Mouse (Mus musculus) kidney, embryonic 14.5 days (tissue): Measurements from ENCODE around the gene Pttg1. TPM values are rescaled to one million over a fixed set of nuclear protein-coding genes. Genes with fewer than 3 reads are reported as not detected.

ENCODE experiments used
- ATAC-seq: fragments of 200-750 bp; cut with Nextera tagmentation; 2 replicates; pipeline ENCODE4 v1.8.0; 2017; ENCODE audit warnings: moderate number of reproducible peaks, mild to moderate bottlenecking, moderate TSS enrichment, moderate library complexity; ENCODE audit not compliant: low FRiP score, low TSS enrichment
- H3K27ac ChIP-seq: fragments of 300-500 bp; sonication (generic); 2 replicates; pipeline ENCODE4 v1.5.1; 2014; ENCODE audit warnings: low read depth, mild to moderate bottlenecking, low read length, moderate library complexity, mixed read lengths
- H3K27me3 ChIP-seq: fragments of 300-500 bp; sonication (generic); 2 replicates; pipeline ENCODE4 v1.6.1; 2014; ENCODE audit warnings: mild to moderate bottlenecking, low read length; ENCODE audit not compliant: control insufficient read depth, insufficient read depth
- H3K36me3 ChIP-seq: fragments of 300-500 bp; sonication (generic); 2 replicates; pipeline ENCODE4 v1.6.1; 2014; ENCODE audit warnings: low read length, mixed read lengths; ENCODE audit not compliant: control insufficient read depth, insufficient read depth
- H3K4me1 ChIP-seq: fragments of 300-500 bp; sonication (generic); 2 replicates; pipeline ENCODE4 v1.6.1; 2014; ENCODE audit warnings: low read length, mixed read lengths; ENCODE audit not compliant: control insufficient read depth, insufficient read depth
- H3K4me2 ChIP-seq: fragments of 300-500 bp; sonication (generic); replicated peaks from 2 replicates; pipeline ENCODE4 v1.6.1; 2014; ENCODE audit warnings: low read depth, mild to moderate bottlenecking, low read length
- H3K4me3 ChIP-seq: fragments of 300-500 bp; sonication (generic); 2 replicates; pipeline ENCODE4 v1.5.1; 2014; ENCODE audit warnings: mild to moderate bottlenecking, low read length
- H3K9ac ChIP-seq: fragments of 300-500 bp; sonication (generic); 2 replicates; pipeline ENCODE4 v1.6.1; 2014; ENCODE audit warnings: low read depth, mild to moderate bottlenecking, low read length, moderate library complexity
- H3K9me3 ChIP-seq: fragments of 300-500 bp; sonication (generic); 2 replicates; pipeline ENCODE4 v1.6.1; 2016; ENCODE audit warnings: low read length; ENCODE audit not compliant: control insufficient read depth
- whole genome bisulfite sequencing: fragments of 180-500 bp; shearing (Covaris S2); extraction: QIAGEN DNeasy Blood & Tissue Kit; methylation state at CpG from one replicate; pipeline ENCODE4 v1.1.7; 2014; 5-methylcytosine and 5-hydroxymethylcytosine counted together
- microRNA counts: library from miRNA; unstranded; fragments of <30 nt; microRNA quantifications from one replicate; lab custom pipeline; 2017
- microRNA-seq: library from miRNA; unstranded; fragments of <30 nt; microRNA quantifications from one replicate; pipeline ENCODE4, GENCODE M21; 2016
- polyA plus RNA-seq: library from polyadenylated mRNA; unstranded; fragments of >200 nt; fragmentation: Nextera tagmentation; extraction: Ambion mirVana; gene quantifications from 2 replicates; pipeline ENCODE4 v1.2.1, GENCODE M21; 2014

Gene Pttg1
- polyA plus RNA-seq, 1 experiment from 2014 or later, result 105 TPM

DNA sequence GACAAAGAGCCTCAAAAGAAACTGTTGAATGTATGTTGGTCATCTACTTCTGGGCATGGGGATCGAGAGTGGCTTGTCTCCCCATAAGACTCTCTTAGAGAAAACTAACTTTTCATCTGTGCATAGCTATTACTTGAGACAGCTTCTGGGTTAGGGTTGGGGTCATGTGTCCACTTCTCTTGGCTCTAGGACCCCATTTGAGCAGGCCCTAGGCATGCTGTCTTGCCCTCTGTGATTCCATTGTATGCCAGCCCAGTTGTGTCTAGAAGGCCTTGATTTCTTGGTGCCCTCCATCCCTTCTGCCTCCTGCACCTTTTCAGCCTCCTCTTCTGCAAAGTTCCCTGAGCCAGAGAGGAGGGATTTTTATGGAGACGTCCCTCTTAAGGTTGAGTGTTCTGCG, 54.2 kb downstream of the Pttg1 start:
- Histone ChIP-seq H3K4me3 (no peak overlapping the region), H3K9me3 (no peaks in the 10 kb centered on the region), H3K4me1 (no peaks in the 10 kb centered on the region), H3K27ac (no peak overlapping the region), H3K9ac (no peak overlapping the region), H3K36me3 (no peaks in the 10 kb centered on the region), H3K4me2 (no peak overlapping the region), H3K27me3 (no peaks in the 10 kb centered on the region)
- ATAC-seq, result no peak
- WGBS, result 88% methylated on average over 3 of the region's 3 CpGs

MicroRNA genes within 50 kb of the gene (microRNA counts, 519-probe panel; counts per million panel counts)
- 4,299 counts per million, percentile 26 among the panel's probes with 10 or more counts for microRNA mmu-miR-146a (lab: Ali Mortazavi, UCI)

Small RNAs within 50 kb of the gene (microRNA-seq; reads per million reads assigned to microRNA genes)
- 104 reads per million, percentile 55 among the genes with 10 or more reads in this experiment for gene Mir146

Other genes starting within 250 kb of the Pttg1 start
- gene Slu7, start 7.5 kb upstream of the Pttg1 start, polyA plus RNA-seq, result 58.2 and 65.2 TPM in 2 replicates
- 13.4 and 17.9 TPM in 2 replicates for gene C1qtnf2, start 48.0 kb upstream of the Pttg1 start, polyA plus RNA-seq
- 25.8 and 31.1 TPM in 2 replicates for gene Ccnjl, start 102.5 kb upstream of the Pttg1 start, polyA plus RNA-seq
- gene 4933415A04Rik, start 160.8 kb upstream of the Pttg1 start, polyA plus RNA-seq, result 9.0 and 9.9 TPM in 2 replicates
- gene Fabp6, start 175.3 kb upstream of the Pttg1 start, polyA plus RNA-seq, result not detected in 2 replicates